Mouse (Mus musculus) kidney, embryonic 15.5 days (tissue): ENCODE measurements at regions not wholly inside any gene's neighbourhood (a gene's known extent, or its start where the extent isn't known, plus 50 kb on each side); places are given as distances from the start of the nearest gene placed in this dataset.

Experiments
- ATAC-seq: fragments of 200-750 bp; cut with Nextera tagmentation; replicated peaks from 2 replicates; pipeline ENCODE4 v1.8.0; 2017; ENCODE audit warnings: moderate TSS enrichment; ENCODE audit not compliant: low FRiP score
- H3K27ac ChIP-seq: fragments of 300-500 bp; sonication (generic); 2 replicates; pipeline ENCODE4 v1.5.1; 2015; ENCODE audit warnings: mild to moderate bottlenecking, inconsistent platforms
- H3K27me3 ChIP-seq: fragments of 300-500 bp; sonication (generic); 2 replicates; pipeline ENCODE4 v1.6.1; 2015; ENCODE audit warnings: inconsistent platforms
- H3K36me3 ChIP-seq: fragments of 300-500 bp; sonication (generic); 2 replicates; pipeline ENCODE4 v1.6.1; 2015; ENCODE audit warnings: inconsistent platforms
- H3K4me1 ChIP-seq: fragments of 300-500 bp; sonication (generic); 2 replicates; pipeline ENCODE4 v1.6.1; 2015; ENCODE audit warnings: inconsistent platforms
- H3K4me2 ChIP-seq: fragments of 300-500 bp; sonication (generic); 2 replicates; pipeline ENCODE4 v1.6.1; 2015; ENCODE audit warnings: moderate library complexity, mild to moderate bottlenecking, inconsistent platforms
- H3K4me3 ChIP-seq: fragments of 300-500 bp; sonication (generic); replicated peaks from 2 replicates; pipeline ENCODE4 v1.5.1; 2015; ENCODE audit warnings: mild to moderate bottlenecking, inconsistent platforms
- H3K9ac ChIP-seq: fragments of 300-500 bp; sonication (generic); 2 replicates; pipeline ENCODE4 v1.6.1; 2015; ENCODE audit warnings: mild to moderate bottlenecking, inconsistent platforms
- H3K9me3 ChIP-seq: fragments of 300-500 bp; sonication (generic); replicated peaks from 2 replicates; pipeline ENCODE4 v1.6.1; 2016; ENCODE audit warnings: inconsistent platforms
- WGBS: fragments of 180-500 bp; shearing (Covaris S2); methylation state at CpG from one replicate; pipeline ENCODE4 v1.1.7; 2015; ENCODE audit warnings: mixed read lengths; 5-methylcytosine and 5-hydroxymethylcytosine counted together

DNA sequence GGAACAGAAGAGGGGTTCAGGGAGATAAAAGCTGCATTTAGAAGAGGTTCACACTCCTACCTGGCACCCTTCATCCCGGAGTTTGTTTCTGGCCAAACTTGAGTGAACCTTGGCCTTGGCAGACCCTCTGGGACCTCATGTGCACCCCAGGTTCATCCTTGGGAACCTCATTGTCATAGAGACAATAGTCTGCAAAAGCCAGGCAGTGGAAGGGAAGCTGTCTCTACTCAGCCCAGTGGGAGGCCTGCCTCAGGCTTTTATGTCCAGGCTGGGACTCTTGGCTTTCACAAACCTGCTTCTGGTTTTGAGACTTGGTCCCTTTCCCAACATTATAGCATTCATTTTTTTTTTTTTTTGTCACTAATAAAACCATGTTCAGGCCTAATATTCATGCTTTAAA, 80.3 kb upstream of the Ctbp2 start:
- no peak overlapping the region for H3K4me2 ChIP-seq
- WGBS, result 61% methylated on average over 1 of the region's 1 CpGs
- no peak for ATAC-seq
- peaks cover 24% of the 10 kb centered on the region for H3K4me1 ChIP-seq
- H3K4me3 ChIP-seq, result no peak overlapping the region
- no peaks in the 10 kb centered on the region for H3K36me3 ChIP-seq
- no peak overlapping the region for H3K27ac ChIP-seq
- H3K9me3 ChIP-seq, result no peaks in the 10 kb centered on the region
- H3K27me3 ChIP-seq, result 0 out of 2 replicates have a peak, but pooled peaks cover 5% of the 10 kb centered on the region
- no peak overlapping the region for H3K9ac ChIP-seq

DNA sequence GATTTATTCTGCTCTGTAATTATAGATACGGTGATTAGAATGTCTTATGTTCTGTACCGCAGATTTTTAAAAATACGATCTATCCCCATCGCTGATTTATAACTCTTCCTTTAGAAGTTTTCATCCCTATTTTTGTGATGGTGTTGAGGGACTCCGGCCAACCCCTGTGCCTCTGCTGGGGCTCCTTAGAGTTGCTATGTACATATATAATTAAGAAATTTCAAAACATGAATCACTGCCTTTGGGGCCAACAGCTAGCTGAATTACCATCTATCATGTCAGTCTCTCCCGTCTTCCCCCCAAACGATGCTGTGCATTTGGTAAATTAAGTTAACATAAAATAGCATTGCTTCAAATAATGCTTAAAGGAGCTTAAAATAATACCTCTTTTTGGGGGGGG, 79.8 kb upstream of the Ctbp2 start:
- Histone ChIP-seq H3K27me3 (0 out of 2 replicates have a peak, but pooled peaks cover 5% of the 10 kb centered on the region), H3K4me3 (no peak overlapping the region), H3K36me3 (no peaks in the 10 kb centered on the region), H3K9me3 (no peaks in the 10 kb centered on the region), H3K9ac (no peak overlapping the region), H3K27ac (no peak overlapping the region), H3K4me2 (no peak overlapping the region), H3K4me1 (peaks cover 28% of the 10 kb centered on the region)
- WGBS, result 57% methylated on average over 7 of the region's 7 CpGs
- peak; percentile 52; the same call in 1 of the 2 replicates for ATAC-seq

DNA sequence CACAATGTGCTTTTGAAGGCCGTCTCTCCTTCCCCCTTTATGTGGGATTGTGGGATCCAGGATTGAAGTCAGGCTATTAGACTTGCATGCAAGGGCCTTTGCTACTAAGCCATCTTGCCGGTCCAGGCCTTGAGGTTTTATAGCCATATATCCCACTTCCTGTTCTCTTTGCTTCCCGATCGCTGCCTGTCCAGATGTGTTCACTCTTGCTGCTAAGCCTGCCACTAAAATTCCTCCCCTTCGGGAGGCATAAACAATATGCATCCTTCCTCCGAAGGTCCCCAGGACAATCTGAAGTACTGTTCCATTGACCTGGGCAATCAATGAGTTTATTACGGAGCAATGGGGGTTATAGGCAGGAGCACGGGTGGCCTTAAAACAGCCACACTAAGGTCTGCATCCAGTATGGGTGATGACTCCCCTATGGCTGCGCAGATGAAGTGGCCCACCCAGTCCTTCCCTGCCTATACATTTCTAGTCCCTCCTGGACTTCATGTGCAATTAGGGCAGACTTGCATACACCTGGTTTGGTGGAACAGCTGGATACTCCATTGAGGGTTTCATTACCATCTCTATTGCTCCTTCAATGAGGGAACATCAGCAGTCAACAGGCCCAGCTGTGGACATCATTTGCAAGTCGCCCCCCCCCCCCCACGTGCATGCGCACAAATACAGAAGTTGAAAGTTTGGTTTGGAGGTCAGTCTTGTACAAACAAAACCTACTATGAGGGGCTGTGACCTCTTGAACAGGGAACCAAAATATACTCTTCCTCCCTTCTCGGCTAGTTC, 78.1 kb upstream of the Ctbp2 start:
- Histone ChIP-seq H3K9me3 (no peaks in the 10 kb centered on the region), H3K9ac (no peak overlapping the region), H3K27ac (peak overlapping the region; percentile 1; the same call in 1 of the 2 replicates), H3K27me3 (0 out of 2 replicates have a peak, but pooled peaks cover 5% of the 10 kb centered on the region), H3K36me3 (no peaks in the 10 kb centered on the region), H3K4me1 (peaks cover 28% of the 10 kb centered on the region), H3K4me2 (no peak overlapping the region), H3K4me3 (no peak overlapping the region)
- ATAC-seq, result no peak
- 47% methylated on average over 13 of the region's 13 CpGs for WGBS

- no peaks in the 10 kb centered on the region for H3K9me3 ChIP-seq
- 60% methylated on average over 4 of the region's 4 CpGs for WGBS
- H3K36me3 ChIP-seq, result no peaks in the 10 kb centered on the region
- H3K27ac ChIP-seq, result no peak overlapping the region
- H3K4me3 ChIP-seq, result no peak overlapping the region
- no peak overlapping the region for H3K9ac ChIP-seq
- H3K4me1 ChIP-seq, result peaks cover 16% of the 10 kb centered on the region
- no peaks in the 10 kb centered on the region for H3K27me3 ChIP-seq
- no peak overlapping the region for H3K4me2 ChIP-seq
- no peak for ATAC-seq
Observed at GRCm38 (mm10) chr7:133199046-133199445, 74.9 kb upstream of the Ctbp2 start.

DNA sequence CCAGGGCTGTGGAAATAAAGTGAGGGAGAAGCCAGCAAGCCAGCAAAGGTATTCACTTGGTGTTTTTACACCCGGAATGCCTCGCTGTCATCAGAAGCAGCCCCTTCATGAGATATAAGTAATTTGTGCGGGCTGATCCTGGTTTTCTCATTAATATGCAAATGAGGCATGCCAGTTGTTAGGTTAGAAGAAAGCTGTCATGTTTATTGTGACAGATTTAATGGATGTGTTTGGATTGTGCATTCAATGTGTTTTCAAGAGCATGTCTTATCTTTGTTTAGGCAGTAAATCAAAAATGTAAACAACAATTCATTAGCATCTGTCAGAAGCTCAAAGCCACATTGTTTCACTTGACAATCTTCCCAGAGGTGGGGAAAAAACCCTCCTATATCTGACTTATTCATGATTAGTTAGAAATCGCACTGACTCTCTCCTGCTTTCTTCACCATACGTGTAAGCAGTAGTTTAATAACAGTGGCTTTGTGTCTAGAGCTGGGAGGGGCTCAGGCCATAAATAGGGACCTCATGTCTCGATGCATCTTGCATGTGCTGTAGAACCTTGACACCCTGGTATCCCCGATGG, 65.8 kb upstream of the Ctbp2 start:
- Histone ChIP-seq H3K4me1 (peaks cover 16% of the 10 kb centered on the region), H3K27ac (no peak overlapping the region), H3K27me3 (no peaks in the 10 kb centered on the region), H3K4me3 (no peak overlapping the region), H3K4me2 (no peak overlapping the region), H3K9ac (no peak overlapping the region), H3K36me3 (no peaks in the 10 kb centered on the region), H3K9me3 (no peaks in the 10 kb centered on the region)
- WGBS, result 61% methylated on average over 7 of the region's 7 CpGs
- no peak for ATAC-seq

DNA sequence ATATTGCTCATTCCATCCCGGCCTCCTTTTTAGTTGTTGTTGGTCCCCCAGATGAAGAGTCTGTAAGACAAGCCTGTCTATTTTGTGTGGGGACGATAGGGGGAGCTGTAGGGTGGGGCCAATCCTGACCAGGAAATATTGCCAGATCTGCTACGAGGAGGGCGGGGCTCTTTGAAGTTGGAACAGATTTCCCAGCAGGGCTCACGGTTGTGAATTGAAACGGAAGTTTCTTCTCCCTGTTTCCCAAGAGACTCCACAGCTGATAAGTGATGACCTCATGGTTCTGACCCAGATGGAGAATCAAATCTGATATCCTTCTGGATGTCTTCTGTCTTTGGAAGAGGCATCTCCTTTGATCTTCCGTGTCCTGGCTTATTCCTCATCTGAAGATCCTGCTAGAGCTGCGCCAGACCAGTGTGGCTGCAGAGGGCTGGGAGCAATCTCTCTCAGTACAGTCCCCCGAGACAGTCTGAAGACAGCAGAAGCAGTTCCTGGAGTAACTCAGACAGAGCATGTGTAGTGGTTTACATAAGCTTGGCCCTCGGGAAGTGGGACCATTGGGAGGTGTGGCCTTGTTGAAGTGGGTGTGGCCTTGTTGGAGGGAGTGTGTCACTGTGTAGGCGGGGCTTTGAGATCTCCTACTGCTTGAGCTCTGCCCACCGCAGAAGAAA, 61.9 kb upstream of the Ctbp2 start:
- H3K27ac ChIP-seq, result peak overlapping the region; percentile 84
- H3K4me2 ChIP-seq, result peak overlapping the region; percentile 54
- H3K4me3 ChIP-seq, result peak overlapping the region; percentile 25
- no peaks in the 10 kb centered on the region for H3K36me3 ChIP-seq
- peaks cover 20% of the 10 kb centered on the region for H3K4me1 ChIP-seq
- no peaks in the 10 kb centered on the region for H3K27me3 ChIP-seq
- 0 out of 2 replicates have a peak overlapping the region, but pooled peaks have one; percentile 2 for H3K9ac ChIP-seq
- peak; percentile 83 for ATAC-seq
- 14% methylated on average over 12 of the region's 12 CpGs for WGBS
- H3K9me3 ChIP-seq, result no peaks in the 10 kb centered on the region

GRCm38 (mm10) chr7:133184905-133185594, 60.9 kb upstream of the Ctbp2 start:
- Histone ChIP-seq H3K9me3 (no peaks in the 10 kb centered on the region), H3K4me1 (peaks cover 20% of the 10 kb centered on the region), H3K36me3 (no peaks in the 10 kb centered on the region), H3K27ac (peak overlapping the region; percentile 84; the same call in 1 of the 2 replicates), H3K4me3 (peak overlapping the region; percentile 13; the same call in 1 of the 2 replicates), H3K4me2 (peak overlapping the region; percentile 54), H3K27me3 (no peaks in the 10 kb centered on the region), H3K9ac (no peak overlapping the region)
- WGBS, result 49% methylated on average over 16 of the region's 16 CpGs
- ATAC-seq, result no peak

GRCm38 (mm10) chr7:133181388-133181787, 57.2 kb upstream of the Ctbp2 start:
- ATAC-seq, result no peak
- no peak overlapping the region for H3K4me3 ChIP-seq
- H3K36me3 ChIP-seq, result no peaks in the 10 kb centered on the region
- H3K27me3 ChIP-seq, result no peaks in the 10 kb centered on the region
- no peaks in the 10 kb centered on the region for H3K9me3 ChIP-seq
- no peak overlapping the region for H3K27ac ChIP-seq
- 60% methylated on average over 2 of the region's 2 CpGs for WGBS
- H3K4me2 ChIP-seq, result no peak overlapping the region
- no peak overlapping the region for H3K9ac ChIP-seq
- H3K4me1 ChIP-seq, result peaks cover 27% of the 10 kb centered on the region

- 0 out of 2 replicates have a peak, but pooled peaks have one; percentile 4 for ATAC-seq
- Histone ChIP-seq H3K9ac (no peak overlapping the region), H3K27me3 (no peaks in the 10 kb centered on the region), H3K9me3 (no peaks in the 10 kb centered on the region), H3K4me3 (no peak overlapping the region), H3K36me3 (no peaks in the 10 kb centered on the region), H3K27ac (peak overlapping the region; percentile 41; the same call in 1 of the 2 replicates), H3K4me2 (no peak overlapping the region), H3K4me1 (peaks cover 10% of the 10 kb centered on the region; the same call in 1 of the 2 replicates)
- 65% methylated on average over 4 of the region's 4 CpGs for WGBS
Observed at GRCm38 (mm10) chr7:133177179-133177575, 53.0 kb upstream of the Ctbp2 start.

GRCm38 (mm10) chr7:133176256-133177178, 52.4 kb upstream of the Ctbp2 start:
- no peaks in the 10 kb centered on the region for H3K36me3 ChIP-seq
- H3K4me2 ChIP-seq, result no peak overlapping the region
- H3K4me3 ChIP-seq, result no peak overlapping the region
- H3K9me3 ChIP-seq, result no peaks in the 10 kb centered on the region
- no peak overlapping the region for H3K9ac ChIP-seq
- no peaks in the 10 kb centered on the region for H3K27me3 ChIP-seq
- ATAC-seq, result peak; percentile 56; the same call in 1 of the 2 replicates
- peak overlapping the region; percentile 41; the same call in 1 of the 2 replicates for H3K27ac ChIP-seq
- peaks cover 13% of the 10 kb centered on the region; the same call in 1 of the 2 replicates for H3K4me1 ChIP-seq
- WGBS, result 50% methylated on average over 10 of the region's 10 CpGs
